Mouse (Mus musculus) left cerebral cortex, postnatal 14 days (tissue): ENCODE results near the gene Stkld1. TPM values are rescaled to one million over a fixed set of nuclear protein-coding genes. Genes with fewer than 3 reads are reported as not detected.
"Not testable (repeated sequence)": the region's sequence is repeated elsewhere in the genome, so short reads cannot be mapped to it uniquely, and the experiment has no call there.

Experiments used
- DNase-seq, 2 experiments: peaks; one replicate each; pipeline ENCODE4 v3.0.0; 2021 to 2022; ENCODE audit warnings: low spot score in 2 of 2, mixed read lengths in 1 of 2
- intact Hi-C: fragments of 180-260 bp; cut with DNase I; formaldehyde crosslinking; loops from one replicate; pipeline ENCODE4 v1.15.1; 2025
- long read RNA-seq, 2 experiments: library from polyadenylated mRNA; stranded (forward); transcript quantifications; one replicate each; pipeline ENCODE4 v2.0.0; 2021
- total RNA-seq, 2 experiments: library from RNA; stranded (reverse); gene quantifications; 2 replicates each; pipeline ENCODE4 v1.2.3; 2021

The Stkld1 gene
- total RNA-seq, result under 1 TPM; 0.15 TPM
- long read RNA-seq, experiment 1, partial matches to known transcripts, result 0 of 1 reads
- long read RNA-seq, experiment 1, other reads (novel, unspliced or antisense), result 1 of 1 reads
- long read RNA-seq, experiment 2, result 0 reads

- intact Hi-C loops, result no loop called here
- peak; percentile 93 to 94 for DNase-seq
Measured at GRCm38 (mm10) chr2:26933304-26934055, at the start of gene Stkld1, which contains the start of gene Surf4. Stkld1 (plus strand) TSS chr2:26934047. Surf4 (minus strand) TSS chr2:26933928.

DNA sequence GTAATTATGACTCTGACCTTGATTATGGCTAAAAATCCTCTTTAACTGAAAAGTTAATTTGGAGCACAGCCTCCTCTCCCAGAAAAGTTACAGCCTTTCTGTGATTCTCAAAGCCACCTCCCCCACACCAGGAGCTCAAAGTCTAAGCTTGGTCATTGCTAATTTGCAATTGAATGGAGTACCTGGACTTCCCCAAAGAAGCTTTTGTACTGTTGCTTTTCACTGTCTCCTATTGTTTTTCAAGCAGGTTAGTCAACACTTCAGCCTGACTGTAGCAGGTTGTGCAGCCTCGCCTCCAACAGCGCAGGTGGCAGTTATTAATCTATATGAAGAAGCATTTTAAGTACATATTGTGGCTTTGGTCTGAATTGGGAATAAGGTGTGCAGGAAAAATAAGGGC lies 48.3 kb upstream of the Stkld1 start:
- intact Hi-C loops, DNase-seq: not testable (repeated sequence)

GRCm38 (mm10) chr2:26886170-26886569 lies 47.7 kb upstream of the Stkld1 start:
- DNase-seq, intact Hi-C loops: not testable (repeated sequence)

DNA sequence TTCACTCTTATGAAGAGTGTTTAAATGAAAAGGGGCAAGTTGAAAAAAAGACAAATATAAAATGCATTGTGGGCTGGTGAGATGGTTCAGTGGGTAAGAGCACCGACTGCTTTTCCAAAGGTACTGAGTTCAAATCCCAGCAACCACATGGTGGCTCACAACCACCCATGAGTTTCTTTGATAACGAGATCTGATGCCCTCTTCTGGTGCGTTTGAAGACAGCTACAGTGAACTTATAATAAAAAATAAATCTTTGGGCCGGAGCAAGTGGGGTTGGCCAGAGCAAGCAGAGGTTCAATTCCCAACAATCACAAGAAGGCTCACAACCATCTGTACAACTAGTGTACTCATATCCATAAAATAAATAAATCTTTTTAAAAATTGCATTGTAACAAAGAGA lies 37.9 kb upstream of the Stkld1 start:
- intact Hi-C loops, result no loop called here
- DNase-seq, result no peak

- intact Hi-C loops, result loop anchor here (10.0 kb wide), 1 partner anchor 256 kb away; no protein-coding TSS in a partner anchor
- DNase-seq, result no peak
Measured at GRCm38 (mm10) chr2:26900731-26901130, 33.1 kb upstream of the Stkld1 start.

- intact Hi-C loops, result loop anchor here (10.0 kb wide), 1 partner anchor 257 kb away; no protein-coding TSS in a partner anchor
- DNase-seq, result no peak
Measured at GRCm38 (mm10) chr2:26901834-26902400, 31.9 kb upstream of the Stkld1 start.

DNA sequence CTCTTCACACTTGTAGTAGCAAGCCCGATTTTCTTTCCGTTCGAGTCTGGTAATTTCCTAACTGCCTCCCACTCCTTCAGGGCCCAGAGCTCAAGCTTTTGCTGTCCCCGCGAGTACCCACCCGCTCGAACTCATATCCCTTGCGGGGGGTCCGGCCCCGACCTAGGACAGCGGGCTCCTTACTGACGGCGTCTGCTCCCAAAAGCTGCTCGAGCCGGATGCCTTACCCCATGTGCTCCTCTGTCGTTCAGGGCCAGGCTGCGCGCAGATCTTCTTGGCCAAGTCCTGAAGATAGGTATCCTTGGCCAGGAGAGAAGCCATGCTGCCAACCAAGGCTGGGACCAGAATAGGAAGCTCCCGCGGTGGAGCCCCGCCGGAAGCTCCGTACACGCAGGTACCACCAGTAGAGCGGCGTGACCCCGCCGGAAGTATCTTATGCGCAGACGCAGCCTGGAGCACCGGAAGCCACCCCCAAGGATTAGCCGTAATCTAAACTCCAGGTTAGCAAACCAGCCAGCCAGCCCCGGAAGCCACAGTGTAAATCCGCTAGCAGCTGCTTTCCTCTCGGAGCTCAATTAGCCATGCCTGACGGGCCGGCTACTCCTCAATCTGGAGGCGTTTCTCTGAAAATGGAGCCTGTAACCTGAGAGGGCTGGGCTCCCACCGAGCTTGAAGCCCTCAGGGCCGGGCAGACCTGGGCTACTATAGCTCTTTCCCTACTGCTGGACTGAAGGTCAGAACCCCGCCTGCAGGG lies 31.2 kb upstream of the Stkld1 start, which contains the start of gene Surf6:
Surf6 (minus strand) TSS at position 413 of the 754 bp plus-strand sequence.
- DNase-seq, result peak; percentile 97 to 98
- intact Hi-C loops, result loop anchor here (10.0 kb wide), 1 partner anchor 258 kb away; no protein-coding TSS in a partner anchor

- DNase-seq, result no peak
- intact Hi-C loops, result loop anchor here (10.0 kb wide), 1 partner anchor 259 kb away; no protein-coding TSS in a partner anchor
Measured at GRCm38 (mm10) chr2:26903311-26903710, 30.5 kb upstream of the Stkld1 start.

DNA sequence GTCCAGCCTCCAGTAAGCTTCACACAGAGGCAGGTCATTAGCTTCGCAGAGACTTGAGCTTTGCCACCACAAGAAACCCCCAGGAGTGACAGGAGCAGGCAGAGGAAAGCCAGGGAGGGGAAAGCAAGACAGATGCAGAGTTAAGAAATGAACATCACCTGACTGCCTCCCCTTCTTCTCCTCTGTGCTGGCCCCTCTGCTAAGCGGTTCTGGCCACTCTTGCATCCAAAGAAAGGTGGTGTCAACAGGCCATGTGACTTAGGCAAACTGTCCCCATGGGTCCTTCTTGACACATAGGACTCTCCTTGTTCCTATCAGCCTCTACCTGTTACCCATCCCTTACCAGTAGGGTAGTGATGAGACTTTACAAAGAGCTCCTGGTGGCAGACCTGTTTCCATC lies 27.9 kb upstream of the Stkld1 start:
- intact Hi-C loops, result loop anchor here (10.0 kb wide), 1 partner anchor 261 kb away; no protein-coding TSS in a partner anchor
- no peak for DNase-seq

GRCm38 (mm10) chr2:26906431-26906830 lies 27.4 kb upstream of the Stkld1 start:
- intact Hi-C loops, result loop anchor here (10.0 kb wide), 1 partner anchor 262 kb away; no protein-coding TSS in a partner anchor

GRCm38 (mm10) chr2:26907109-26907508 lies 26.7 kb upstream of the Stkld1 start:
- intact Hi-C loops, result loop anchor here (10.0 kb wide), 1 partner anchor 262 kb away; no protein-coding TSS in a partner anchor
- no peak for DNase-seq

More at GRCm38 (mm10) chr2:26906431-26906830, 27.4 kb upstream of the Stkld1 start:
- DNase-seq, result no peak

DNA sequence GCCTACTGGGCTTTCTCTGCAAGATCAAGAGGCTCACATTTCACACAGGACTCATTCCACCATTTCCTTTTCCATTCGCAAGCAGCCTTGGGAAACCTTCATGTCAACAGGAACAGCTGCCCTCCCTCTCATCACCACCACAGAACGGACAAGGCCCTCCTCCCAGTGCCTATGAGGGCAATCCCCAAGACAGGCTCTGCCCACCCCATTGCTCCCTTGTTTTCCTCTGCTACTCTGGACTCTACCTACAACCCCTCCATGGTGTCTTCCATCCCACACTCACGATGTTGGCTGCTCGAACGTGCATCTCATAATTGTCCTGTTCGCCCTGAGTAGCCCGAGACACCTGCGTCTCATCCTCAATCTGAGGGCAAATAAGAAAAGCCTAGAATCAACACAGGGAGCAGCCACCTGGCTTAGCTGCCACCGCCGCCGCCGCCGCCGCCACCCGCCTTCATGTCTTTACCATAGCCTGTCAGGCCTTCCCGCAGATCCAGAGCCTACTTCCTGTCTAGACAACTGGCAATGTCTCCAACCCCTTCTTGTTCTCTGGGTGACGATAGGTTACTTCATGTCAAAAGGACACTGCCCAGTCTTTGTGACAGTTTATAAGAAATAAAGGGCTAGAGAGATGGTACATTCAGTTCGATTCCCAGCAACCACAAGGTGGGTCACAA lies 25.0 kb upstream of the Stkld1 start:
- intact Hi-C loops, result loop anchor here (10.0 kb wide), 1 partner anchor 264 kb away; no protein-coding TSS in a partner anchor
- no peak for DNase-seq

DNA sequence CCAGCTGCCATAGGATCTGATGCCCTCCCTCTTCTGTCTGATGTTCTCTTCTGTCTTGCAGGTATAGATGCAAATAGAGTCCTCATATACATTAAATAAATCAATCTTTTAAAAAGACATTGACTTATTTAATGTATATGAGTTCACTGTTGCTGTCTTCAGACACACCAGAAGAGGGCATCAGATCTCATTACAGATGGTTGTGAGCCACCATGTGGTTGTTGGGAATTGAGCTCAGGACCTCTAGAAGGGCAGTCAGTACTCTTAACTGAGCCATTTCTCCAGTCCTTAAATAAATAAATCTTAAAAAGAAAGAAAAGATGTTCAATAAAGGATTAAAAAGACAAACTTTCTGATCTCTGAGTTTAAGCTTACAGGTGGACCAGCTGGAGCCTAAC lies 24.5 kb upstream of the Stkld1 start:
- intact Hi-C loops, result loop anchor here (10.0 kb wide), 1 partner anchor 265 kb away; no protein-coding TSS in a partner anchor
- DNase-seq, result no peak

DNA sequence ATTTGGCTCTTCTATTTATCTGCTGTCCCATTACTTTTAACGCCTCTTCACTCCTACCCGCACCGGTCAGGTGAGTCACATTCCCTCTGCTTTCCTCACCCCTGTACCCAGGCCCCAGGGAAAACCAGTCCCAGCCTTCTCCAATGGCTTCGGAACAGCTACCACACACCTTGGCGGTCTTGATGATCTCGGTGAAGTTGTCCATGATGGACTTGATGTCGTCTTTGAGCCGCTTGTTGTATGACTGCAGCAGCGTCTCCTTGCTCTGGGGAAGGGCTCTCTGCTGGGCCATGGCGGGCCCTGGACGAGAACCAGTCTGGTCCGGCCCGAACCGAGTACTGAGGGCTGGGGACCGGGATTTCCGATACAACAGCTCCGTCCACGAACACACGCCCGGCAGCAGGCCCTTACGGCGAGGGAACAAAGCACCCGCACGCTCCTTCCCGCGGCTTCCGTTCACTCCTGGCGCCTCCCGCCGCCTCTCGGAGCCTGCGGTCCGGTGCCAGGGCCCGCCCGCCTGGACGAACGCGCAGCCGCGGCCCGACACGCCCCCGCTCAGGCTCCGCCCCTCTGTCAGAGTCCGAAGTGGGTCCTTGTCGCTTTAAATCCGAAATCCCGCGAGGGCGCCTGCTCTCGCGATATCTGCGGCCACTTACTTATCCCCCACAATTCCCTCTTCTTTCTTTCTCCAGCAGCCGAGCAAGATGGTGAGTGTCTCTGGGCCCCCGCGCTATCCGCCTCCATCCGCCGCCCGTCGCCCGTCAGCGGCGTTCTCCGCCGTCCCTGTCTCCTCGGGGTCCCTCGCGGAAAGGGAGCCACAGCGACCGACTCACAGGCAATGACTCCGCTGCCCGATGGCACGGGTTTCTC lies 23.5 kb upstream of the Stkld1 start, which contains the start of the genes Med22 and Rpl7a:
Med22 (minus strand) TSS at position 554 of the 870 bp plus-strand sequence.
Rpl7a (plus strand) TSS at position 641 of the 870 bp plus-strand sequence.
- intact Hi-C loops, result loop anchor here (10.0 kb wide), 1 partner anchor 114 kb away; the partner anchor contains the start of gene Slc2a6
- DNase-seq, result peak; percentile 100

DNA sequence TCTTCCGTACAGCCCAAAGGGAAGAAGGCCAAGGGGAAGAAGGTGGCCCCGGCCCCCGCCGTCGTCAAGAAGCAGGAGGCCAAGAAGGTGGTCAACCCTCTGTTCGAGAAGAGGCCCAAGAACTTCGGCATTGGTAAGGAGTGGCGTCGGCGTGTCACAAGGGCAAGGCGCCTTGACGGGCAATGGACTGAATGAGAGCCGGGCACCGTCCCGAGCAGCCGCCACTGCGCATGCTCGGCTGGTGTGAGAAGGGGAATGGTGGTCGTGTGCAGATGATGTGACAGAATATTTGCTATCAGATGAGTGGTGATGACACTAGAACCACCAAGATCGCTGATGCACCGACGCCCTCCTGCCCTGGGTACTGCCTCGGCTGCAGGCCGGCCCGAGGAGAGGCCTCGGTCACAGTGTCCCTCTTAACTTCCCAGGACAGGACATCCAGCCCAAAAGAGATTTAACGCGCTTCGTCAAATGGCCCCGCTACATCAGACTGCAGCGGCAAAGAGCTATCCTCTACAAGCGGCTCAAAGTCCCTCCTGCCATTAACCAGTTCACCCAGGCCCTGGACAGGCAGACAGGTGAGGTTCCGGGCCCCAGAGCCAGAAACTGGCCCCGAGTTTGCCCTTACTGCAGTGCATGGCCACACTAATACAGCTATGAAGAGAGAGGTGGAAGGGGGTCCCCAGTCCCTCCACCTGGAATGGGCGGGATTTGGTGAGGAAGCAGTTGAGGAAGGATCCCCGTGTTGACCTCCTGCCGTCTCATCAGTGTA lies 22.7 kb upstream of the Stkld1 start:
- intact Hi-C loops, result loop anchor here (10.0 kb wide), 1 partner anchor 114 kb away; the partner anchor contains the start of gene Slc2a6
- DNase-seq, result peak; percentile 62 to 80

DNA sequence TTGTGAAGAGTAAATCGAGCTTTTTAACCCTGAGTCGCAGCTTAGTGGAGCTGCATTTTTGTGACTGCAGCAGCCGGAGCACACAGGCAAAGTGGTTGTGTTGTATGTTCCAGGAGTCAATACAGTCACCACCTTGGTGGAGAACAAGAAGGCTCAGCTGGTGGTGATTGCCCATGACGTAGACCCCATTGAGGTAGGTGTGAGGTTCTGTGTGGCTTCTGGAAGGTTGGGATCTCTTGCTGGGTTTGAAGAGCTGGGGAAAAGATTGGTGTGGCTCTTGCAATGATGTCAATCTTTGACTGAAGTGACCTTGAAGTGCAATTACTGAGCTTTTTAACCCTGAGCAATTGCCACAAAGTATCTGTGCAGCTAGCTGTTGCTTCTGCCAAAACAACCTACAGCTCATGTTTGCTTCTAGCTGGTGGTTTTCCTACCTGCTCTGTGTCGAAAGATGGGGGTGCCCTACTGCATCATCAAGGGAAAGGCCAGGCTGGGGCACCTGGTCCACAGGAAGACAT lies 21.5 kb upstream of the Stkld1 start:
- no peak for DNase-seq
- intact Hi-C loops, result loop anchor here (10.0 kb wide), 1 partner anchor 112 kb away; the partner anchor contains the start of gene Slc2a6
